Mouse (Mus musculus): ENCODE results near the gene Adgrg6. TPM values are rescaled to one million over a fixed set of nuclear protein-coding genes. Genes with fewer than 3 reads are reported as not detected.

Gene Adgrg6
- 0.50 and 0.89 TPM in 2 replicates for polyA plus RNA-seq (2015; fragmentation: Nextera tagmentation; extraction: Ambion mirVana)

- H3K4me2 ChIP-seq (replicated peaks), result peak within 1 kb of the TSS; percentile 100
- H3K4me1 ChIP-seq, result peaks cover 9% of the 10 kb centered on the region
- H3K27me3 ChIP-seq, result 0 out of 2 replicates have a peak, but pooled peaks cover 3% of the 10 kb centered on the region
- H3K9ac ChIP-seq (replicated peaks), result peak within 1 kb of the TSS; percentile 47
- peak; percentile 74 for ATAC-seq (replicated peaks)
- no peaks in the 10 kb centered on the region for H3K9me3 ChIP-seq
- H3K27ac ChIP-seq (replicated peaks), result no peak within 1 kb of the TSS
- under 1% methylated on average over 81 of the region's 81 CpGs for WGBS
- H3K36me3 ChIP-seq, result no peaks in the 10 kb centered on the region
- peak within 1 kb of the TSS; percentile 56 for H3K4me3 ChIP-seq
These were observed at the start of gene Adgrg6 for GRCm38 (mm10) chr10:14544941-14545717. Gene Adgrg6 (minus strand): TSS chr10:14545659.

GRCm38 (mm10) chr10:14592215-14592614 lies 46.8 kb upstream of the Adgrg6 start:
- no peak overlapping the region for H3K4me3 ChIP-seq
- H3K4me2 ChIP-seq (replicated peaks), result no peak overlapping the region
- H3K4me1 ChIP-seq, result no peaks in the 10 kb centered on the region
- no peak for ATAC-seq (replicated peaks)
- no peaks in the 10 kb centered on the region for H3K27me3 ChIP-seq
- no peak overlapping the region for H3K27ac ChIP-seq (replicated peaks)
- H3K36me3 ChIP-seq, result no peaks in the 10 kb centered on the region
- 98% methylated on average over 1 of the region's 1 CpGs for WGBS
- no peak overlapping the region for H3K9ac ChIP-seq (replicated peaks)
- no peaks in the 10 kb centered on the region for H3K9me3 ChIP-seq

GRCm38 (mm10) chr10:14590816-14591215 lies 45.4 kb upstream of the Adgrg6 start:
- 85% methylated on average over 2 of the region's 2 CpGs for WGBS
- ATAC-seq (replicated peaks), result no peak
- Histone ChIP-seq H3K9ac (replicated peaks) (no peak overlapping the region), H3K9me3 (no peaks in the 10 kb centered on the region), H3K4me1 (no peaks in the 10 kb centered on the region), H3K4me2 (replicated peaks) (no peak overlapping the region), H3K27ac (replicated peaks) (no peak overlapping the region), H3K36me3 (no peaks in the 10 kb centered on the region), H3K27me3 (no peaks in the 10 kb centered on the region), H3K4me3 (no peak overlapping the region)

GRCm38 (mm10) chr10:14589667-14590066 lies 44.2 kb upstream of the Adgrg6 start:
- ATAC-seq (replicated peaks), result no peak
- Histone ChIP-seq H3K27ac (replicated peaks) (no peak overlapping the region), H3K27me3 (no peaks in the 10 kb centered on the region), H3K4me3 (no peak overlapping the region), H3K9ac (replicated peaks) (no peak overlapping the region), H3K4me1 (no peaks in the 10 kb centered on the region), H3K4me2 (replicated peaks) (no peak overlapping the region), H3K9me3 (no peaks in the 10 kb centered on the region), H3K36me3 (no peaks in the 10 kb centered on the region)
- WGBS, result 91% methylated on average over 6 of the region's 6 CpGs

GRCm38 (mm10) chr10:14583496-14583895 lies 38.0 kb upstream of the Adgrg6 start:
- H3K36me3 ChIP-seq, result no peaks in the 10 kb centered on the region
- H3K4me1 ChIP-seq, result no peaks in the 10 kb centered on the region
- H3K9me3 ChIP-seq, result no peaks in the 10 kb centered on the region
- no peaks in the 10 kb centered on the region for H3K27me3 ChIP-seq
- H3K27ac ChIP-seq (replicated peaks), result no peak overlapping the region
- H3K9ac ChIP-seq (replicated peaks), result no peak overlapping the region
- no peak overlapping the region for H3K4me3 ChIP-seq
- WGBS, result 88% methylated on average over 1 of the region's 1 CpGs
- no peak overlapping the region for H3K4me2 ChIP-seq (replicated peaks)
- ATAC-seq (replicated peaks), result no peak

GRCm38 (mm10) chr10:14574255-14574654 lies 28.8 kb upstream of the Adgrg6 start:
- WGBS, result 82% methylated on average over 4 of the region's 4 CpGs
- Histone ChIP-seq H3K36me3 (no peaks in the 10 kb centered on the region), H3K27ac (replicated peaks) (no peak overlapping the region), H3K4me1 (no peaks in the 10 kb centered on the region), H3K9me3 (no peaks in the 10 kb centered on the region), H3K9ac (replicated peaks) (no peak overlapping the region), H3K4me3 (no peak overlapping the region), H3K27me3 (no peaks in the 10 kb centered on the region), H3K4me2 (replicated peaks) (no peak overlapping the region)
- ATAC-seq (replicated peaks), result no peak

GRCm38 (mm10) chr10:14571143-14571542 lies 25.7 kb upstream of the Adgrg6 start:
- no peak overlapping the region for H3K4me2 ChIP-seq (replicated peaks)
- H3K4me1 ChIP-seq, result no peaks in the 10 kb centered on the region
- no peak for ATAC-seq (replicated peaks)

GRCm38 (mm10) chr10:14570616-14571015 lies 25.2 kb upstream of the Adgrg6 start:
- 5% methylated on average over 2 of the region's 2 CpGs for WGBS
- Histone ChIP-seq H3K9me3 (no peaks in the 10 kb centered on the region), H3K27ac (replicated peaks) (no peak overlapping the region), H3K4me2 (replicated peaks) (no peak overlapping the region), H3K36me3 (no peaks in the 10 kb centered on the region), H3K4me1 (no peaks in the 10 kb centered on the region), H3K27me3 (no peaks in the 10 kb centered on the region), H3K4me3 (no peak overlapping the region), H3K9ac (replicated peaks) (no peak overlapping the region)
- no peak for ATAC-seq (replicated peaks)

More at GRCm38 (mm10) chr10:14571143-14571542, 25.7 kb upstream of the Adgrg6 start:
- Histone ChIP-seq H3K27me3 (no peaks in the 10 kb centered on the region), H3K9ac (replicated peaks) (no peak overlapping the region), H3K27ac (replicated peaks) (no peak overlapping the region), H3K36me3 (no peaks in the 10 kb centered on the region), H3K9me3 (no peaks in the 10 kb centered on the region), H3K4me3 (no peak overlapping the region)

GRCm38 (mm10) chr10:14546111-14546551 lies 672 bp upstream of the Adgrg6 start:
- H3K4me1 ChIP-seq, result peaks cover 9% of the 10 kb centered on the region
- no peak overlapping the region for H3K27ac ChIP-seq (replicated peaks)
- no peaks in the 10 kb centered on the region for H3K36me3 ChIP-seq
- H3K4me2 ChIP-seq (replicated peaks), result peak overlapping the region; percentile 100; the same call in 1 of the 2 replicates
- WGBS, result 30% methylated on average over 7 of the region's 7 CpGs
- H3K9ac ChIP-seq (replicated peaks), result no peak overlapping the region
- no peaks in the 10 kb centered on the region for H3K9me3 ChIP-seq
- H3K27me3 ChIP-seq, result 0 out of 2 replicates have a peak, but pooled peaks cover 3% of the 10 kb centered on the region
- ATAC-seq (replicated peaks), result peak; percentile 62
- no peak overlapping the region for H3K4me3 ChIP-seq

- Histone ChIP-seq H3K9ac (replicated peaks) (peak overlapping the region; percentile 47; the same call in 1 of the 2 replicates), H3K27me3 (0 out of 2 replicates have a peak, but pooled peaks cover 3% of the 10 kb centered on the region), H3K4me2 (replicated peaks) (peak overlapping the region; percentile 100), H3K9me3 (no peaks in the 10 kb centered on the region), H3K27ac (replicated peaks) (no peak overlapping the region), H3K36me3 (no peaks in the 10 kb centered on the region), H3K4me3 (peak overlapping the region; percentile 56), H3K4me1 (peaks cover 9% of the 10 kb centered on the region)
- WGBS, result 5% methylated on average over 9 of the region's 9 CpGs
- ATAC-seq (replicated peaks), result peak; percentile 7; the same call in 1 of the 2 replicates
These were observed 885 bp downstream of the Adgrg6 start for GRCm38 (mm10) chr10:14544608-14544940.

GRCm38 (mm10) chr10:14543511-14544067 lies 1.9 kb downstream of the Adgrg6 start:
- Histone ChIP-seq H3K4me3 (no peak overlapping the region), H3K9me3 (no peaks in the 10 kb centered on the region), H3K27ac (replicated peaks) (no peak overlapping the region), H3K4me2 (replicated peaks) (no peak overlapping the region), H3K27me3 (0 out of 2 replicates have a peak, but pooled peaks cover 3% of the 10 kb centered on the region), H3K36me3 (no peaks in the 10 kb centered on the region), H3K9ac (replicated peaks) (no peak overlapping the region), H3K4me1 (peaks cover 9% of the 10 kb centered on the region)
- WGBS, result 82% methylated on average over 8 of the region's 8 CpGs
- no peak for ATAC-seq (replicated peaks)

- WGBS, result 92% methylated on average over 3 of the region's 3 CpGs
- Histone ChIP-seq H3K9me3 (no peaks in the 10 kb centered on the region), H3K27ac (replicated peaks) (no peak overlapping the region), H3K4me3 (no peak overlapping the region), H3K27me3 (no peaks in the 10 kb centered on the region), H3K36me3 (no peaks in the 10 kb centered on the region), H3K4me2 (replicated peaks) (no peak overlapping the region), H3K9ac (replicated peaks) (no peak overlapping the region), H3K4me1 (no peaks in the 10 kb centered on the region)
- ATAC-seq (replicated peaks), result no peak
These were observed 8.4 kb downstream of the Adgrg6 start for GRCm38 (mm10) chr10:14537102-14537501.
